Comparison of ENCODE assay signal across 7 mouse cellular contexts in the genomic region with DNA sequence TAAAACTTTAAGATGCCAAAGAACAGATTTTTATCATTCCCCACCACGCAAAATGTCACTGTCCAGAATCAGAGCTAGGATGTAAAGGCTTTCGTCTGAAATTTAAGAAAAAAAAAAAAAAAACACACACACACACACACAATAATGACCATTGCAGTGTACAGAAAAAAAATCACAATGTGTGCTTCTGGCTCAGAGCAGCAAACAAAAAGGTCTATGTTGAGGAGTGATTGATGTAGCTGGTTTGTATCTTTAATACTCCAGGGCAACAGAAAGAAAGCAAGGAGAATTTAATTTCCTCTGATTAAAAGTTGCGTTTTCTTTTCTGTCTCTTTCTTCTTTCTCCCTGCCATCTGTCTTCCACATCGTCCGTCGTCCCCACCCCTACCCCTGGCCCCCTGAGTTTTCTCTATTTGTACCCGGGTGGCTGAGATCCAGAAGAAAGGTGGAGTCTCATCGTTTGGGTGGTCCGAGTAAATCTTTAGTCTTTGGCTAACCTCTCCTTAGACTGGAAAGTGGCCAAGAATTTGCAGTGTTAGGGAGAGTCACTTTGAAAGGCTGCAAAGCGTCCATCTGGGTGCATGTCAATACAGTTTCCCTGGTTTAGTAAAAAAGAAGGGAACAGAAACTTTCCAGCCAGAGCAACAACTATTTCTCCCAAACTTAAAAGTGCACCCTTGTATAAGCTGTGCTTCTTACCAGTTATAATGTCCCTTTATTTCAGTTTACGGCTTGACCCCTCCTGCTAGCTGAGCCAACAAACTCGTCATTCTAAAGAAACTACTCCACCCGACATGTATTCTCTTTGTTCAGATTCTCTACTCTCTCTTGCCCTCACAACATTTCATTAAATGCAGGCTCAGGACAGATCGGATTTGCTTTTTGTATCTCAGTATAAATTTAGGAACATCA.
A peak's percentile ranks its signal among the peaks of the same experiment; 100 is the strongest.
DNase-seq lines count a peak whose midpoint lies in the region; ATAC-seq lines count a peak whose summit lies in the region.

No protein-coding gene starts in this region.

- no peaks in the 10 kb centered on the region for H3K27me3 ChIP-seq in heart, embryonic 12.5 days (replicated peaks)

- DNase-seq in urinary bladder, postnatal 14 days (ENCODE audit: low spot score): peak; percentile 25
- DNase-seq in urinary bladder, postnatal 10 days (ENCODE audit: low spot score): no peak
- DNase-seq in lung, postnatal 10 days: peak; percentile 64
- peak; percentile 60 for DNase-seq in testis, postnatal 10 days (ENCODE audit: low spot score)
- DNase-seq in frontal cortex, adult 2 months (ENCODE audit: extremely low spot score in 1 of 2, low spot score in 1 of 2): no peak
- no peak for DNase-seq in left cerebral cortex, postnatal 14 days (ENCODE audit: low spot score in 2 of 2)

- H3K27ac ChIP-seq in heart, embryonic 12.5 days (ENCODE audit: poor library complexity, severe bottlenecking): no peak overlapping the region

- no peaks in the 10 kb centered on the region for H3K4me1 ChIP-seq in heart, embryonic 12.5 days (replicated peaks)

- H3K36me3 ChIP-seq in heart, embryonic 12.5 days: no peaks in the 10 kb centered on the region

- no peaks in the 10 kb centered on the region for H3K9me3 ChIP-seq in heart, embryonic 12.5 days (replicated peaks)

- ATAC-seq in heart, embryonic 12.5 days (ENCODE audit: insufficient number of reproducible peaks, low FRiP score): no peak

- peak overlapping the region; percentile 26 for H3K4me2 ChIP-seq in heart, embryonic 12.5 days

- intact Hi-C loops in left cerebral cortex, postnatal 14 days (cut with DNase I): no loop called here

- no peak overlapping the region for H3K4me3 ChIP-seq in heart, embryonic 12.5 days

- no peak overlapping the region for H3K9ac ChIP-seq in heart, embryonic 12.5 days

- 53% methylated on average over 14 of the region's 14 CpGs for WGBS in heart, embryonic 12.5 days

Comparison
In these comparisons a context has a peak if more than half of its experiments do, and no peak if none do; other contexts are left out.
1. DNase-seq: peak in urinary bladder, postnatal 14 days (single experiment), lung, postnatal 10 days (single experiment) and testis, postnatal 10 days (single experiment); none in urinary bladder, postnatal 10 days (single experiment), frontal cortex, adult 2 months (0 of 2) and left cerebral cortex, postnatal 14 days (0 of 2).